Mouse (Mus musculus): ENCODE data around the gene Arl4d.

- TF ChIP-seq CTCF (IDR thresholded peaks at IDR 0.05; ENCODE audit: low read depth, low read length) (no peak), POLR2A (IDR thresholded peaks at IDR 0.05; ENCODE audit: extremely low read depth, insufficient read depth, low read length) (no peak)
Measured at GRCm38 (mm10) chr11:101706764-101707448, 41.6 kb downstream of the Arl4d start.

All from liver, adult 2 months (tissue).